Mouse (Mus musculus) E14TG2a.4 (cell line): ENCODE data around the gene Prn.

ENCODE experiments used
- CTCF ChIP-seq: conservative IDR thresholded peaks from 2 replicates; pipeline ENCODE4 v1.5.1; 2014; ENCODE audit warnings: low read length
- NANOG ChIP-seq: IDR thresholded peaks from 2 replicates; pipeline ENCODE4 v1.6.1; 2014; ENCODE audit warnings: borderline replicate concordance, low read length, mixed read lengths
- POU5F1 ChIP-seq: IDR thresholded peaks from 2 replicates; pipeline ENCODE4 v1.6.1; 2014; ENCODE audit warnings: low read length, borderline replicate concordance

- TF ChIP-seq CTCF (no peak), POU5F1 (no peak), NANOG (no peak)
Measured at GRCm38 (mm10) chr2:131952961-131953538, 43.3 kb downstream of the Prn start.
